Mouse (Mus musculus) cerebellum, adult 9-10 months (tissue): Measurements from ENCODE around the gene Uaca.
A peak's percentile ranks its signal among the peaks of the same experiment; 100 is the strongest.
"Not testable (repeated sequence)": the region's sequence is repeated elsewhere in the genome, so short reads cannot be mapped to it uniquely, and the experiment has no call there.

Source experiments
- DNase-seq: peaks from one replicate; pipeline ENCODE4 v3.0.0; 2022

Uaca gene

DNA sequence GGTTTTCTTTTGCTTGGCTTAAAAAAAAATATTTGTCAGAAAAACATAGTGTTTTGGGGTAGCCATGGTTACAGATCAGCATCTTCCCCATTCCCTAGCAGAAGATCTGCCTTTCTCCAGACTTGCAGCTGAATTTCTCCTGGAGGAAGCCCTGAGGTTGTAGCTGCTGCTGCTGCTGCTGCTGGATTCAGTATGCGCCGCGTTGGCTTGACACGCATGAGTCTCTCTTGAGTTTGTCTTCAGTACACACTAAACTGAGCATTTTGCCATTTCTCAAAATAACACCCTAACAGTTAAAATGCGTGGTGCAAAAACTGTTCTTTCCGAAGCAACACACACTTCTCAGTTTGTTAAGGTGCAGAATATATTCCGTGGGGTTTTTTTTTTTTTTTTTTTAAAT is 1.7 kb downstream of the Uaca start:
- DNase-seq = no peak

- DNase-seq = no peak
Measured at GRCm38 (mm10) chr9:60797126-60797525, 2.8 kb downstream of the Uaca start.

- DNase-seq = no peak
Measured at GRCm38 (mm10) chr9:60799061-60799460, 4.7 kb downstream of the Uaca start.

GRCm38 (mm10) chr9:60800663-60801382 is 6.5 kb downstream of the Uaca start:
- DNase-seq = no peak

GRCm38 (mm10) chr9:60801746-60802145 is 7.4 kb downstream of the Uaca start:
- DNase-seq = no peak

DNA sequence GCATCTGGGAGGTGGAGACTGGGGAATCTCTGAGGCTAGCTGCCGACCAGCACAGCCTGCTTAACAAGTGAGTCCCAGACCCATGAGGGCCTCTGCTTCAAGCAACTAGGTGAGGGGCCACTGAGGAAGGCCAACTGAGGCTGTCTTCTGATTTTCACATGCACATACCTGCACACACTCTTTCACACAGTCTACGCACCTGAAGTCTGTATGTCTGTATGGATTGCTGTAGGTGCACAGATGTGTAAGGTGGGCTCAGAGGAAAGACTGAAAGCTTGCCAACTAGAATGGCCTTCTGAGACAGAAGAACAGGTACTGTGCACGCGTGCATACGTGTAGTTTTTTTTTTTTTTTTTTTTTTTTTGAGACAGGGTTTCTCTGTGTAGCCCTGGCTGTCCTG is 8.0 kb downstream of the Uaca start:
- DNase-seq = no peak

DNA sequence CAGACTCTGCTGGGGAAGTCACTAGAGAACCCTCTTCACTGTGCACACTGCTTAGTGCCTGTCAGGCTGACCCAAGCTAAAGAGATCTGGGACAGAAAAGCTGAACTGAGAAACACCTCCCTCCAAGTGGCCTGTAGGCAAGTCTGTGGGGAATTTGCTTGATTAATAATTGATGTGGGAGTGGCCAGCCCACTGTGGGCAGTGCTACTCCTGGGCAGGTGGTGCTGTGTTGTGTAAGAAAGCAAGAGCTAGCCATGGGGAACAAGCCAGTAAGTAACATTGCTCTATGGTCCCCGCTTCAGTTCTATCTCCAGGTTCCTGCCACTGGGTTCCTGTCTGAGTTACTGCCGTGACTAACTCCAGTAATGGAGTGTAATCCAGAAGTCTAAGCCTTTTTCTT is 11.7 kb downstream of the Uaca start:
- DNase-seq = no peak

DNA sequence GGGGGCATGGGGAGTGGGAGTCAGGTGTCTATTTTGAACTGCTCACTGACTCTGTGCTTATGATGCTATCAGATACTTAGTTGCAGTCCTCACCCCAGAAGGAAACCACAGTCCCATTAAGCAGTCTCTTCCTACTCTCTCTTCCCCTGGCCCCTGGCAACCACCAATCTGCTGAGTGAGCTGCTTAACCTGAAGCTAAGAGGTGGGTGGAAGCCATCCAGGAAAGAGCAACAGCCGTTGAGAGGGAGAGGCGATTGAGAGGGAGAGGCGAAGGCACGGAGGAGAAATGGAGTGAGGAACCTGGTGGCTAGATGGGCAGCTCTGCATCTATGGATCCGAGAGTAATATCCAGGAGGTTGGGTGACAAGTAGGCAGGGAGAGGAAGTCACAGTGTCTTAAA is 13.7 kb downstream of the Uaca start:
- DNase-seq = no peak

DNA sequence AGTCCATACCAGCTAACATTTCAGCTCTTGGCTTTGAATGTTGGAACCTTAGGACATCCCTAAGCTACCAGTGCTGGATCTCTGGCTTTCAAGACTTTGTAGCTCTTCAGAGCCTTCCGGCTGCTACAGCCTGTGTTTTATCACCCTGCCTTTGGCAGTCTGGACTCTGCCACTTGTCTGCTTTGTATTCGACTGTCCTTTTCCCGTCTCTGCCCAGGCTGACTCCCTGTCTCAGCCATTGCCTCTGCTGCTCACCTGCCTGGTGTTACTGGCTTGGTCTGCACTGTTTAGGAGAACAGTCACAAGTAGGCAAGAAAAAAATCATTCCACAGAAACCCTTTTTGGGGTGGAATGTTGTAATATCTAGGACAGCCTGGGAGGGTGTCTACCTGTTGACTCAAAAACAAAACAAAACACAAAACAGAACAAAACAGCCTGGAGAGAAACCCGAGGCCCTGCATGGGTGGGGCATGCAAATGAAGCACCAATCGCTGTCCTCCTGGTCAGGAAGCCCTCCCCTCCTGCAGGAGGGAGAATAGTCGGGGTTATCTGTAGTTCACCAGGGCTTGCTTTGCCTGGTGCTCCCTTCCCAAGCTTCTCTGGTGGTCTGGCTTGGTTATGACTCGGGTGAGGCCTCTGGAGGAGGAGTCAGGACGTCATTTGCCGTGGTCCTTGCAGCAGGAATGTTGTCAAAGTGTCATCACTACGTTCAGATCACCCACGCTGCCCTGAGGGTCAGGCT is 19.0 kb downstream of the Uaca start:
- DNase-seq = no peak

- DNase-seq = no peak
Measured at GRCm38 (mm10) chr9:60815502-60815901, 21.2 kb downstream of the Uaca start.

DNA sequence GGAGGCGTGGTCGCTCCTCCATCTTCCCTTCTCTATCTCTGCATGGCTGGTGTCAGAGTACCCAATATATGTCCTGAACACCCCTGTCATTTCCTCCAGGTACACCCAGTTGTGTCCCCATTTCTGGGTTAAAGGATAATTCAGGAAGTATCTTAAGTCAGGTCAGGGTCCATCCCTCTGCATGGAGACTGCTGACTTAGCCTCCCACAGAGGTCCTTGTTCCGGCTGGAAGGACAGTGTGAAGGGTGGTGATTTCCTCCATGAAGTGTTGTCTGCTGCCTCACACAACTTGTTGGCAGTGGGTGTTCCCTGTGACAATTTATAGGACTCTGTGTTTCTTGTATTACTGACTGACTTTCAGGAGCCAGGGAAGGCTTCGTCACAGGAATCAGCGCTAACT is 23.2 kb downstream of the Uaca start:
- DNase-seq = no peak

GRCm38 (mm10) chr9:60818582-60818981 is 24.2 kb downstream of the Uaca start:
- DNase-seq = not testable (repeated sequence)

- DNase-seq = peak; percentile 14
Measured at GRCm38 (mm10) chr9:60819340-60819739, 25.0 kb downstream of the Uaca start.

GRCm38 (mm10) chr9:60821501-60821900 is 27.2 kb downstream of the Uaca start:
- no peak for DNase-seq

DNA sequence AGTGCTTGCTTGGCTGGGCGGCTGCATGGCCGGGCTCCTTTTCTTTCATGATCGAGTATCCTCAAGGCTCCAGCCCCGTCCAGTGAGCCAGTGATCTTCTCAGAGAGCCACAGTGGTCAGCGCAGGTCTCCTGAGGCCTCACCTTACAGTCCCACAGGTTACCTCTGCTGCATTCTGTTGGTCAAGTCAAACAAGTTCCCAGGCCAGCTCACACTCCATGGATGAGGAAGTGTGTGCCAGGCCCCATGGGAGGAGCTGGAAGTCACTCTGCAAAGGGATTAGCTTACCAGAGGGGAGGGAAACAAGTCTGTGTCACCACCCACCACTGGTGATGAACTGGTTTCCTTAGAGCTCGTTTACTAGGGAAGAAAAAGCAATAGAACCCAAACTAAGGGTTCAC is 28.3 kb downstream of the Uaca start:
- DNase-seq = no peak

DNA sequence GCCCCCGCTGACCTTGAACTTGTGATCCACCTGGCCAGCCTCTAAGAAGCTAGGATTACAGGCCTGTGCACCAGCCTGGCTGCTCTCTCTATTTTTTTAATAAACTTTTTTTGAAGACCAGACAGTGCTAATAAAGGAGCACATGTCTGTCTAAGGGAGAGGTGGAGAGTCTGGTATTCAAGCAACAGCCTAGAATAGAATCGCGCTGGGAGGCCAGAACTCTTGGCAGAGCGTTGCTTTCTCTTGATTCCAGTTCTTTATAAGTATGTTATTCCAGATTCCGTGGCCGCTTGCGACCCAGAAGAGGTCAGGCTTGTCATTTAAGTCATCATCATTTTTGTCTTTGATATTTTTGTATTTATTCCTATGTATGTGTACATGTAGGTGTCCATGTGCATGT is 31.2 kb downstream of the Uaca start:
- no peak for DNase-seq

DNA sequence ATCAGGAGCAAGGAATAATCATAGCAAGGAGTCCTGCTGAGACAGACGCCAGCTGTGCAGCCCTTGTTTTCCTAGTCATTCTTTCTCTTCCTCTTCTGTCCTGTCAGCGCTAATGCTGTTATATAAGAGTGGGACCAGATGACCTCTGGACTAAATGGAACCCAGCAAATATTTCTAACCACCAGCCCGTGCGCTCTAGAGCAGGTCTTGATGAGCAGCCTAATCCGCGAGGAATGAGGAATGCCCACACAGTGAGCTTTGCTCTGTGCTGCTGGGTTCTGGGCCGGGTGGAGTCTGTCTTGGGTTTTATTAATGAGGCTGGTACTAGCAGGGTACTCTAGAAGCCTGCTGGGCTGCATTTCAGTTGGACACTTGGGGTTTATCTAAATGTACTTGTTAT is 32.4 kb downstream of the Uaca start:
- no peak for DNase-seq

GRCm38 (mm10) chr9:60828196-60828595 is 33.9 kb downstream of the Uaca start:
- no peak for DNase-seq

GRCm38 (mm10) chr9:60829610-60830009 is 35.3 kb downstream of the Uaca start:
- DNase-seq = no peak

DNA sequence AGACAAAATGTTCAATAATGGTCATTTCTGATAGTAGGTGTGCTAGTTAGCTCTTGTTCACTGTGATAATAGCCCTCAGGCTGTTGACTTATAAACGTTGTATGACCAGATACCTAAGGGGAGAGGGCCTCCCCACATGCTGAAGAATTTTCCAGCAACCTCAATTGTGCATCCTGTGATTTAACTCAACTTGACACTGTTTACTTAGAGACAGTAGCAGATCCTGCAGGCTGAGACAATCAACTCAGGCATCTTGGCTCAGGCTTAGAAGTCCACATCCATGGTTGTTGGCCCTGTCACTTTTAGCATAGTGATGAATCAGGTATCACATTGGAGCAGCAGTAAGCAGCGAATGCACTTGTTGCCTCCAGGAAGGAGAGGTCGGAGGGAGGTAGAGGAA is 35.7 kb downstream of the Uaca start:
- no peak for DNase-seq

DNA sequence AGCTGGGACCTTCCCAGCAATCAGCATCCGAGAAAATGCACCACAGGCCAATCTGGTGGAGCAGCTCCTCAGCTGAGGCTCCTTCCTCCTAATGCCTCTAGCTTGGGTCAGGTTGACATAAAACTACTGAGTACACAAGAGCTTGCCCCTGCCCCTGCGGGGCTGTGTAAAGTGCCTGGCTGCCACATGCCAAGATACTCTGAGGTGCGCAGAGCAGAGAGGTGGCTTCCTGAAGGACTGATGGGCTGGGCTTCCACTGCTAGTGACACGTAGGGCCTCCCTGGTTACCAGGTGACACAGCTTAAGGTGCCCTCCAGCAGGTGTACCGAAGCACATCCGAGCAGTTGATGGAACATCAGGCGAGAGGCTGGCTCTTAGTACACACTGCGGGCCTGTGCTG is 37.9 kb downstream of the Uaca start:
- DNase-seq = no peak

- no peak for DNase-seq
Measured at GRCm38 (mm10) chr9:60836151-60836550, 41.8 kb downstream of the Uaca start.

GRCm38 (mm10) chr9:60837078-60837448 is 42.7 kb downstream of the Uaca start:
- no peak for DNase-seq

DNA sequence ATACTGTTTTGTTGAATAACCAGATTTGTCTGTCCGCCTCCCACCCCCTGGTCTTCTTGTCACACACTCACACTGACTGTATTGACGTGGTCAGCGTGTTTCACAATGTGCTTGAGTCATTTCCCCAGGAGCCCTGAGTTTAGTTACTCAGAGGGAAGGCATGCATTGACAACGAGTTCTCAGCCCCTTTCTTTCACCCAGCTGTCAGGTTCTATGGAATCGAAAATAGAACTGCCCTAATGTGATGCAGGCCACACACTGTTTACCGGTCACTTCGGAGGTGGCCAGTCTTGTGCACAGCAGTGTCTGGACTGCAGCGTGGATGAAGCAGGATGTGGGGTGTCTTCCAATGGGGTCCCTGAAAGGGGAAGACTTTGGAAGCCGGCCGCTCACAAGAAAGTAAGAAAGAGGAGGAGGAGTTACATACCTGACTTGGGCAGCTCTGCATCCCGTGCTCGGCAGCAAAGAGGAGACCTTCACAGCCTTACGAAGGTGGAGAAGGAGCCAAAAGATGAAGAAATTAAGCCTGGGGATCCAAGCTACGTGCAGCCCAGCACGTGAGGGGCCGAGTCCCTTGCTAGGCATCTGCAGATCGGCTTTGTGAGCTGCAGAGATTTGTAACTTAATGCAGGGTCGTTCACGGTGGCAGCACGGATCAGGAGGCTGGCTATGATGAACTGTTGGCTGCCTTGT is 43.3 kb downstream of the Uaca start:
- DNase-seq = no peak
